Mouse (Mus musculus): ENCODE data around the gene Aldh1l1. TPM values are rescaled to one million over a fixed set of nuclear protein-coding genes. Genes with fewer than 3 reads are reported as not detected.
A peak's percentile ranks its signal among the peaks of the same experiment; 100 is the strongest.
"Not testable (repeated sequence)": the region's sequence is repeated elsewhere in the genome, so short reads cannot be mapped to it uniquely, and the experiment has no call there.

Gene Aldh1l1
- total RNA-seq, 2 experiments from 2014 or later = 1.9 to 2.2 TPM

DNA sequence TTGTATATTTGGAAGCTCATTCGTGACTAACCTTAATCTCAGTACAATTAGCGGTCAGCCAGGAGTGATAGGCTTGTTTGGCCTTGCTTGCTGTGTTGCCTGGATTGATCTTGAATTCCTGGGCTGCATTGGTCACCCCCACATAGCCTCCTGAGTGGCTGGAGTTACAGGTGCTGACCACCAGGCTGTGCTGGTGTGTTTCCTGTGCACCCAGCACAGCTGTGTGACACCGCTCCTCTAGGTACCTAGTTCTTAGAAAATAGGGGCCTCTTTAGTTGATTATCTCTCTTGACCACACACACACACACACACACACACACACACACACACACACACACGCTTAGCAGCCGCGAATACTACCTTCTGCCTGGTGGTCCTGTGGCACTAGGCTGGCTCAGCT lies 122.0 kb downstream of the Aldh1l1 start:
- no peak for DNase-seq
- intact Hi-C loops (cut with DNase I) = loop anchor here (5.0 kb wide), 1 partner anchor 44 kb away; no protein-coding TSS in a partner anchor

DNA sequence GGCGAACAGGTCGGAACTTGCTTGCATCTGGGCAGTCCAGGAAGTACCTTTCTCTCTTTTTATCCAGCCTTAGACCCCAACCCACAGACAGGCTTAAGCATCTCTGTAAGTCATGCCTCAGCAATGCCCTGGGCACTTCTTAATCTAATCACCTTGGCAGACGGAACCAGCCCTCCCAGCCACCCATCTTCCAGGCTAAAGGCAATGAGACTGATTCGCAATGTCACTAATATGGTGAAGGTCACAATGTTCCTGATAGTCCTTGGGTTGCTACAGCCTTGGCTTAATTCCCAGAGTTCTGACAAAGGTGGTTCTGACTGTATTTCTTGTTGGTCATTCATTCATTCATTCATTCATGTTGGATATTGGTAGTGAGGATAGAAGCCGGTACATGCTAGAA lies 124.0 kb downstream of the Aldh1l1 start:
- intact Hi-C loops (cut with DNase I) = no loop called here
- no peak for DNase-seq

DNA sequence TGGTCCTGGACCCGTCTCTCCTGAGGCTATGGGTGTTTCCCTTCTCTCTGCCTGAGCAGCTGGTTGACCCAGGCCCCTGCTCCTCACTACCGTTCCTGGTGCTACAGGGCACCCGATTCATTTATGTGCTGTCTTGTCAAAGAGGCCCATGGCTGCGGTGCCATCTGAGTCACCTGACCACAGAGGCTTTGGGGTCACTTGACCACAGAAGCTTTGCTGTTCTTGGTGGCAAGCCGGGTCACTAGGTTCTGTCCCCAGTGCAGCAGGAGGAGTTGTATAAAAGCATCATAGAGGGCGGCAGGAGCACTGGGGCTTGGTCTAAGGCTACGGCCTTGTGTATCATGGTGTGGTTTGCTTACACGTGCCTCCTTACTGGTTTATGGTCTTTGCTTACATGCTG lies 127.0 kb downstream of the Aldh1l1 start:
- intact Hi-C loops (cut with DNase I) = no loop called here
- DNase-seq = no peak

DNA sequence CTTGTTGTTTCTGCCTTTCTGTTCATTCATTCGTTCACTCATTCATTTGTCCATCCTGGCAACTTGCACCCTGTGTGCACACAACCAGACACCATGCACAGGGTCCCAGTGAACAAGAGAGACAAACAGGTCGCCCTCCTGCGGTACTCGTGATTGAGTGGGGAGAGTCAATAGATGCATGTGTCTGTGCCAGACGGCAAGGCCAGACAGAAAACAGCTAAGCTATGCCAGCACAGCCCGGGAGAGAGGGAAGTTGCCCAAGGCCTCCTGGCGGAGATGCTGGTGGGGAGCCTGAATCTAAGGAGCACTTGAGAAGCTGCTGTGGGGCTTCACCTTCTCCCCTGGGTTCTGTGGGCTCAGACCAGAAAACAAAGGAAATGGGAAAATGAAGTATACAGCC lies 129.1 kb downstream of the Aldh1l1 start:
- intact Hi-C loops (cut with DNase I) = no loop called here
- no peak for DNase-seq

DNA sequence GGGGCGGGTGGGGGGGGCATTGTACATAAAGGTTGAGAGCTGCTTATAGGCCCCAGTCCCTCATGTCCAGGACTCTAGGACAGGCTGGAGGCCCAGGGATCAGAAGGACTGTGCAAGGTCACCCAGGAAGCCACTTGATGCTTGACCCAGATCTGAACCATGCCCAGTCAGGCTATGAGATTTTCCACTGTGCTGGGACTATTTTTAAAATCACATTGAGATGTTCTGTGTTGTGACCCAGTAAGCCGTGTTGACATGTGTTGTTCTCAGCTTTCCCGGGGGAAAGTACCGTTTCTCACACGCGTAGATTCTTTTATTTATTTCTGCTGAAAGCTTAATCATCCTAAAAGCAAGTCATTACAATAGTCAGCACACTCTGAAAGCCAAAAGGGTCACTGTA lies 129.8 kb downstream of the Aldh1l1 start:
- peak in 1 of 2 experiments; percentile 50 for DNase-seq
- intact Hi-C loops (cut with DNase I) = no loop called here

DNA sequence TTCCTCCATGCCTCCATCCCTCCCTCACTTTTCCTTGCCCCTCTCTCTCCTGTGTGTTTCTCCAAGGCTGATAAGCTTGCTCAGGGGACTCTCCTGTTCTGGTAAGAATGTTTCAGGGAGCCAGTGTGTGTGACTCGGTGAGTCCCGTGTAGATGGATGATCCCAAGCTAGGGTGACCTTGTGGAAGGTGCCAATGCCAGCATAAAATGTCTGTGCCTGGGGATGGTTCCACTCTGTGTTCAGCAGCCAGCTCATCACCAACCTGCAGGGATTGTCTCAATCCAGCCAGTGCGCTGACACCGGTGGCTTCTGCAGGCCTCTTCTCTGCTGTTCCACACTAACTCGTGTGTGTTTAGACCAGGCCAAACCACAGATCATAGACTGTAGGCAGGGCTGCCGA lies 130.3 kb downstream of the Aldh1l1 start:
- no peak for DNase-seq
- intact Hi-C loops (cut with DNase I) = no loop called here

DNA sequence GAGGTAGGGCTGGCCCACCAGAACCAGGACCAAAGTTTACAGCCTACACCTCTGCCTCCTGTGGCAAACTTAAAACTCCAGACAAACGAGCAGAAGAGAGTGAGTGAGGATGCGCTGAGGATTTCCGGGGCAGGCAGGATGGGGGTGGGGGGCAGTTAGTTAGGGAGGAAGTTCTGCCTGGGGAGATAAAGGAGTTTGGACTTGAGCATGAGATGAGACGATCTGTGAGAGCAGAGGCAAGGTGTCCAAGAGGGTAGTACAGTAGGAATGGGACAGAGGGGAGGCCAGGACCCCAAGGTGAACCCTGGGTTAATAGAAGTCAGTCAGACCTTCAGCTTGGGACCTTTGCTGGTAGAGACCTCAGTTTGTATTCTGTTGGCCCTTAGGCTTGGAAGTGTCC lies 132.0 kb downstream of the Aldh1l1 start:
- intact Hi-C loops (cut with DNase I) = no loop called here
- no peak for DNase-seq

DNA sequence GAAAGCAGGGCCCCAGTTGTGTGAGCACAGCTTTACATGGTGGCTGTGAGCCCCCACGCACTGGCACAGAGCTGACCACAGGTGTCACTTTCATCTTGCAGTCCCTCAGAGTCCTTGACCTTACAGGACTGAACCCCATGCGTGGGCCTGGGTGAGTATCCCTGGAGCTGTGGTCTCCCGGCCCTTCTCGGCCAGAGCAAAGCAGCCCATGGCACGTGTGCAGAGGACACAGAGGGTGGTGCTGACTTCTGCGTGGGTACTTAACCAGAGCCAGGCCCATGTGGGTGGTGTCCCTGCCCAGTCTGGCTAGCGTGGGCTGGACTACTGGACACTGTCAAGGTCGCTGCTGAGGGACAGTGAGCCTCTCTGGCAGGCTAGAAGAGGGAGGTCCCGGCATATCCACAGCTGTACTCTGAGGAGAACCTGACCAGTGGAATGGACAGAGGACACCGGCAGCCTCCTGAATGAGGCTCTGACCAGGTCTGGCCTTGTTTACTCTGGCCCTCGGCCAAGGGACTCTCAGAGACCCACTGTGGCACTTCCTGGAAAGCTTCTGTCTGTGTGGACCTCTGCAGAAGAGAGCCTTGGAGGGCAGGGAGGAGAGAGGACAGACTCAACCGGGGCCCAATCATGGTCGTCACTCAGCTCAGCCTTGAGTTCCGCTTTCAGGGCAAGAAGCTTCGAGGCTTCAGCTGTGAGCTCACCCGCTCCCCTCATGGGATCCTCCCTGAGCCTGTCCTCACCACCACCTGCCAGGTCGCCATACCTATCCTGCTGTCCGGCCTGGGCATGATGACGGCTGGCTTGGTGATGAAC lies 132.8 kb downstream of the Aldh1l1 start:
- peak in 1 of 2 experiments; percentile 41 for DNase-seq
- intact Hi-C loops (cut with DNase I) = no loop called here

DNA sequence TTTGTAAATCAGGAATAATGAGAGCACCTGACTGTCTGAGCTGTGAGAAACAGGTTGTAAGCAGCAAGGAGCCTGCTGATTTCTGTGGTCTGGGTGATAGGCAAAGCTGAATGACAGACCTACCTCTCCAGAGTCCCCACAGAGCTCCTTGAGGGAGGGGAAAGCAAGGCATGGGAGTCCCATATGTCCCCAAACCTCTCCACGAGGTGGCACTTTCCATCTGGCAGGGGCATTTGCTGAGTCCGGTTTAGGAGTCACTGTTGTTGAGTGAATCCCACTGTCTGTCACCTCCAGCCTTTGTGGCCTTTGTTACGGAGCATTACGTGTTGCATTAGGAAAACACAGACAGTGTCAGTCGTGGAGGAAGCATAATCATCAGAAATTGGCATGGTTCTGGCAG lies 133.7 kb downstream of the Aldh1l1 start:
- DNase-seq = no peak
- intact Hi-C loops (cut with DNase I) = no loop called here

DNA sequence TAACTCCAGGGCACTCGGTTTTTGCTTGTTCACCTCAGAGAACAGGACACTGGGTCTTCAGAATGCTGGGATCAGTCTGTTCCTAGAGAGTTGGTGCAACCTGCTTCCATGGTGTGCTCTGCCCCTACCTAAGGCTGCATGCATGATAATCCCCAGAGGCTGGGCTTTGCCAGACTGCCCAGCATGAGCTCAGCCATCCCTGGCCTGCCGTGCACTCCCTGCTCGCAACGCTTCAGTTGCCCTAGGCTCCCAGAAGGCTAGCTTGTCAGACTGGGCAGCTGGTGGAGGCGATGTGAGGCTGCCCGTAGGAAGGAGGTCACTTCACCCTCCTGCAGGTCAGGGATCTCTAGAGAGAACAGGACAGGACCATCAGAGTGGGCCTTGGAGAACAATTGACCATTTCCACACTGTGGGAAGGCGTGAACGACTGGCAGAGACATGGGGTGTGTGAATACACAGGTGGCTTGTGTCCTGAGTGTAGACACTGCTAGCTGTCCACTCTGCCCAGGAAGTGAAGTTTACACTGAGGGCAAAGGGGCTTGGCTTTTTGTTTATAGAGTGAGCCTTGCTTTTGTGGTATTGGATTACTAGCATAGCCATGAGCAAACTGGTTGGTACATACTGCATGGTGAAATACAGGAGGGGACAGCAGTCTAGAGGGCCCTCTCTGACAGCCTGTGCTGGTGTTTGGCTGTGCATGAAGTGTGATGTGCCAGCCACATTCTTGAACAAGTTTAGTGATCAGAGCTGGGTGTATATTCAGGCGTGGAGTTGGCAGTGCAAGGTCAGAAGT lies 134.8 kb downstream of the Aldh1l1 start:
- intact Hi-C loops (cut with DNase I) = no loop called here
- DNase-seq = no peak

DNA sequence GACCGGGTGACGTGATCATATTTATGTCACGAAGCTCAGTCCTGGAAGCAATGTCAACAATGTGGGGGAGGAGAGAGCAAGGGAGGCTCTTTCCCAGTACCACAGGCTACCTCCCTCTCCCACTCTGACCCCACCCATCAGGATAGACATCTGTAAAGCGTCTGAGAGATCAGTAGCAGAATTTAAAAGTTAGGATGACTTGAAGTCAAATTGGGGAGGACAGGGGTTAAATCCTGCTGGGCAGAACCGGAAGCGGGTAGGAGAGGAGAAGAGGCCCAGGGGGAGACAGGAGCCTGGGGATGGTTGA lies 135.3 kb downstream of the Aldh1l1 start:
- intact Hi-C loops (cut with DNase I) = no loop called here
- DNase-seq = no peak

DNA sequence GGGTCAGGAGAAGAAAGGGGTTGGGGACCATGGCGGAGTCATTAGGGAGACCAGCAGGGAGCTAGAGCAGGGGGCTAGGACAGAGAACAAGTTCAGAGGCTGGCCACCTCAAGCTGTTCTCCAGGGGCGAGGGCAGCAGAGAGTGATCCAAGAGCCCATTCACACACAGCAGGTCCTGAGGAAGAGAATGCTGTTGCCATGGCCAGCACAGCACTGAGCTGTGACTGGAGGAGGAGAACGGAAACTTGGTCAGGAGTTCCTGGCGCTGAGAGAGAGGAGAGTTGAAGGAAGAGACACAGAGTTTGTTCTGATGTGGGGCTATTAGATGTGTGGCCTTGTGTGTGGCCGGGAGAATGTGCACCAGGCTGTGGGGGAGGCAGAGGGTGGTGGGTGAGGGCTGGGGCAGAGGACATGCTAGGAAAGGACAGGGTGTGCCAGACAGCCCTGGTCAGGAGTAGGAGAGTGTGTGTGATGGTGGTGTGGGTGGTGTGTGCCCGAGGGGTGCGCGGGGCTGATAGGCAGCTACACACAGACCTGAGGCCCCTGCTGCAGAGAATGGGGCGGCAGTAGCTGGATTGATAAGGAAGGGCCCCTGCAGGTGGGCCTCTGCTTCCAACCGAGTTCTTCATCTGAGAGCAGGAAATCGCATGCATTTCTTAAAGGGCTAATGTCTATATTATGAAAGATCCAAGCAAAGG lies 136.7 kb downstream of the Aldh1l1 start:
- intact Hi-C loops (cut with DNase I) = no loop called here
- no peak for DNase-seq

DNA sequence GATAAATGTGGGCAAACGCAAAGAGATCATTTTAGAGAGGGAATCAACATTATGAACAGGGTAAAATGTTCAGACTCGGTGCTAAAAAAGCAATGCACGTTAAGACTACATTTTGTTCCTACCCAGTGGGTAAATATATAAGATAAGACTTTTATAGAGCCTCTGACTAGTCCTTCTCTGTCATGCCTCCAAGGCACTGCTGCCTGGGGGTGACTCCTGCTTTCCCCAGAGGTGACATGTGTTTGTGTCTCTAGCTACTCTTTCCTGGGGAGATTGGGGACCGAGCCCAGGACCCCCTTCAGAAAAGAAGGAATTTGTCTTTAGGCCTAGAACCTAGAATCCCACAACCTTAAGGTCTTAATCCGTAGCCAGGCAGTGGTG lies 137.2 kb downstream of the Aldh1l1 start:
- intact Hi-C loops (cut with DNase I) = no loop called here

DNA sequence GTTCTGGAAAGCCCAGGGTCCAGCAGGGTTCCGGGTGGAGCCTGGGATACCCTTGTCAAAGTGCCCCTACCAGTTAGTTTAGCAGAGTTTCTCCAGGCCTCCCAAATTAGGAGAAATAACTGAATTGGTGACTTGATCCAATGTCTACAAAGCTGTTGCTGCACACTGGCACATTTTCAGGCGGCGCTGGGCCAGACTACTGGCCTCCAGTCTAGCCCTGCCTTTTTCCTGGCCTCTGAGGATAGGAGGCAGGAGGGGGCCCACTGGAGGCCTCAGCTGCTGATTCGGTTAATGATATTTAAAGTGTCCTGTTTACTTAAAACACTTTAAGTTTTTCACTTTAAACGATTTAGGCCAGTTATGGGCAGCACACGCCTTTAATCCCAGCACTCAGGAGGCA lies 138.0 kb downstream of the Aldh1l1 start:
- intact Hi-C loops (cut with DNase I) = no loop called here
- DNase-seq = peak; percentile 73 to 80

More for the DNA sequence above, 137.2 kb downstream of the Aldh1l1 start:
- DNase-seq = no peak

DNA sequence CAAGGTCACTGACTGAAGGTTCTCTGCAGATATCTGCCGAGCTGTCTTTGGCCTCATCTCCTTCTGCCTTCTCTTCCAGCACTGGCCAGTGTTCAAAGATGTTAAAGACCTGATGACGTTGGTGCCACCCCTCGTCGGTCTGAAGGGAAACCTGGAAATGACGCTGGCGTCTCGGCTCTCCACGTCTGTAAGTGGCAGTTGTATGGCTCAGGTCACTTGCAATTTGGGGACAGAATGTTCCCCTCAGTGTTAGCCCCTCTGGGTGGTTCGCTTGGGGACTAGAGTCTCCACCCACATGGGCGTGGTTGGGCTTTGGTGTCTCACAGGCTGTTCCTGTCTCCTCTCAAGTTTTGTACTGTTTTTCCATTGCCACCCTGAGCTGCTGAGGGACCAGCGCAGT lies 138.5 kb downstream of the Aldh1l1 start:
- peak; percentile 48 to 62 for DNase-seq
- intact Hi-C loops (cut with DNase I) = no loop called here

DNA sequence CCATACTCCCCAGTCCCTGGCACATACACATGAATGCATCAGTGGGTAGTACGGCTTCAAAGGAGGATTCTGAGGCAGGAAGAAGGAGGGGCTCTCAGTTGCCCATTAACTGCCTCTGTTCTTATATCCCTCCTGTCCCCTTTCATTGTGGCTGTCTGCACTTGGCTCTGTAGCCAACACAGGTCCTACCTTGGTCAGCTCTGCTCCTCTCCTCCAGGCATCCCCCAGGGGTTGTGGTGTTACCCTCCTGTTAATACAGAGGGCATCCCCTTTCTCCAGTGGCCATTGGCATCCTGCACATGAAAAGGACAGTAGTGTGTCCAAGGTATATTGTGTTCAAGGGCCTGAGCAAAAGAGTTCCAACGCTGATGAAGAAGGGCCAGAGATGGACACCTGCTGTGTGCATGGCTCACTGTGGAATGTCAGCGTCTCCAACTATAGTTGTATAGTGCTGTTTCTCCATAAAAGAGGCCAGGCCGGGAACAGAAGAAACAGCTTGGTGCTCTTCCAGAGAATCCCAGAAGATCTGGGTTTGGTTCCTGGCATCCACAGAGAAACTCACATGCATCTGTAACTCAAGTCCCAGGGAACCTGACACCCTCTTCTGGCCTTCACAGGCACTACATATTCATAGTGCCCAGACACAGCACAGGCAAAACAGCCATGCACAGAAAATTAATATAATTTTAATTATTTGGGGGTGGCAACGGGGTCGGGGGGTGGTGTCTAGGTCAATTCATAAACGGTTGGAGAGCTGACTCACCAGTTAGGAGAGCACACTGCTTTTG lies 139.2 kb downstream of the Aldh1l1 start:
- intact Hi-C loops (cut with DNase I) = no loop called here
- DNase-seq = no peak

DNA sequence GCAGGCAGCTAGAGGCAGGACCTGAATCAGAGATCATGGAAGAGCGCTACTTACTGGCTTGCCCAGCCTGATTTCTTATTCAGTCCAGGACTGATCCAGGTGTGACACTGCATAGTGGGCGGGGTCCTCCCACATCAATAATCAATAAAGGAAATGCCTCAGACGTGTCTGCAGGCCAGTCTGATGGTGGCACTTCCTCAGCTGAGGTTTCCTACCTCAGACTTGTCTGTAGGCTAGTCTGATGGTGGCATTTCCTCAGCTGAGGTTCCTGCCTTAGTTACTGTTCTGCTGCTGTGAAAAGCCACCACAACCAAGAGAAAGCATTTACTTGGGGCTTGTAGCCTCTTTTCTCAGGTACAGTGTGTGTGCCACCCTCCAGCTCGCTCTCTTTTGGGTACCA lies 141.3 kb downstream of the Aldh1l1 start:
- no peak for DNase-seq

DNA sequence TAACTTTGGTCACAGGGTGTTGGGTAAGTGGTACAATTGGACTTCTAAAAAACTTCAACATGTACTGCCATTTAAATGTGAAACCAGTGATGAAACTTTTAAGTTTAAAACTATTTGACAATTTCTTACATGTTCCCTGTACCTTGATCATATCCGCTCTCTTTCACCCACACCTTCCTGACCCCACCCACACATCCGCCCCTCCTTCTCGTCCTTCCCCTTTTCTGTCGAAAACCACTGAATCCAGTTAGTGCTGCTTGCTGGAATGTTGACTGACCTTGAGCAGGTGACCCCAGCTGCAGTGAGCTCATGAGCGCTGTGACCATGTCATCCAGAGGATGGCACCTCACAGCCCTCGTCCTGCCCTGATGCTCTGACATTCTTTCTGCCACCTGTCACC lies 143.3 kb downstream of the Aldh1l1 start:
- DNase-seq = no peak
- intact Hi-C loops (cut with DNase I) = no loop called here

More for the DNA sequence above, 141.3 kb downstream of the Aldh1l1 start:
- intact Hi-C loops (cut with DNase I) = no loop called here

DNA sequence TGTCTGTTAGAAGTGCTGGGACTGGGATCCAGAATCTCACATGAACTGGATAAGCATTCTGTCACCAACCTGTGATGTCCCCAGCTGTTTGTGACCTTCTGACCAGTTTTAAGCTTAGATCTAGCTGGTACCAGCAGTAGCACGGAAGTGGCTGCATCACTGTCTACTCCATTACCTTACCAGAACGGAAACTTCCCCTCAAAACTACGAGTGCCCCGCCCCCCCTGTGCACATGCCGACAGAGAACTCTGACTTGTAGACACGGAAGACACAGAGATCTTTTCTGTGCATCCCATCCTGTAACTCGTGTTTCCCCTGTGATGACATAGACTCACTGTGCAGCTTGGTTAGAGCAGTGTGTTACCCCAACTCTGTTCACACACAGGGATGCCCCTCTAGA lies 144.2 kb downstream of the Aldh1l1 start:
- intact Hi-C loops (cut with DNase I) = no loop called here
- DNase-seq = no peak

DNA sequence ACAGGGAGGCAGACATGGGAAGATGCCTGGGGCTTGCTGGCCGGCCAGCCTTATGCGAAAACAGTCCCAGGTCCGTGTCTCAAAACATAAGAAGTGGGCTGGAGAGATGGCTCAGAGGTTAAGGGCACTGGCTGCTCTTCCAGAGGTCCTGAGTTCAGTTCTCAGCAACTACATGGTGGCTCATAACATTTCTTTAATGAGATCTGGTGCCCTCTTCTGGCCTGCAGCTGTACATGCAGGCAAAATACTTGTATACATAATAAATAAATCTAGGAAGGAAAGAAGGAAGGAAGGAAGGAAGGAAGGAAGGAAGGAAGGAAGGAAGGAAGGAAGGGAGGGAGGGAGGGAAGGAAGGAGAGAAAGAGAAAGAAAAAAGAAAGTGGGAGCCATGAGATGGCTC lies 146.3 kb downstream of the Aldh1l1 start:
- intact Hi-C loops (cut with DNase I); DNase-seq: not testable (repeated sequence)

DNA sequence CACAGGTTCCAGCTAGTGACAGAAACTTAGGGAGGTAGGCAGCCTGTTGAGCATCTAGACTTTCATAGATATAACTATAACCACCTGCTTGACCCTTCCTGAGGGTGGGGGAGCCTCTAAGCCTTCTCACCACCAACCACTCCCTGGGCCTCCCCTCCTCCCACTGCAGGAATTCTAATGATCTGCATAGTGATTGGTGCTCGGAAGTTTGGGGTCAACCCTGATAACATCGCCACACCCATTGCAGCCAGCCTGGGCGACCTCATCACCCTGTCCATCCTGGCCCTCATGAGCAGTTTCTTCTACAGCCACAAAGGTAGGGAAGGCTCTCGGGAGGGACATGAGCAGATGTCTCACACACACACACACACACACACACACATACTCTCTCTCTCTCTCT lies 148.9 kb downstream of the Aldh1l1 start:
- intact Hi-C loops (cut with DNase I) = no loop called here
- DNase-seq = no peak

All from heart, postnatal 36 days (tissue).